In the genomic region with DNA sequence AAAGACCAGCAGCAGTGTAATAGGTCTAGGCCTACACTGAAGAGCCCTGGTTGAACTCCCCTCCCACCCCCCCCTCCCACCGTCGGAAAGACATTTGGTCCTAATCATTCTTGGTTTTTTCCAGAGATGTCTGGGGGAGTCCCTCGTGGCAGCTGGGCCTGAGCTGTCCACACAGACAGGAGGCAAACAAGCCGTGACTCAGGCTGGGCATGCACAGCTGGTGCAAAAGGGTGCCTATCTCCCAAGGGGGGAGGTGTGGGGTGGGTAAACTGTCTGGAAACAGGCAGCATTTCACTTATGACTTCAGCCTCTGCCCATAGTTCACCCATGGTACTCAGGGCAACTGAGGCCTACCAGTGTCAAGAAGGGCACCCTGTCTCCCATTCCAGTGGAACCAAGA, we compare ENCODE assay signal across 24 mouse cellular contexts. TPM values are rescaled to one million over a fixed set of nuclear protein-coding genes. Genes with fewer than 3 reads are reported as not detected.
DNase-seq lines count a peak whose midpoint lies in the region; ATAC-seq and TF ChIP-seq lines count a peak whose summit lies in the region.
"Had no signal": no experiment of that assay in that cellular context is flagged by ENCODE, and none has a peak within 500 bp of the region (broad histone marks: within the 10 kb centered on the region; RNA-seq: fewer than 3 reads in every experiment).

No protein-coding gene starts in this region.

- CTCF ChIA-PET in Patski (lab: Charles Lee): no interaction called here

- DNase-seq in adrenal gland, postnatal 14 days: peak; percentile 41
- DNase-seq in adrenal gland, postnatal 36 days: no peak
- peak; percentile 14 for DNase-seq in kidney, postnatal 14 days
- DNase-seq in kidney, adult 9 months: no peak
- peak; percentile 34 for DNase-seq in 3134 (ENCODE audit: extremely low read depth, insufficient read length, low spot score)
- DNase-seq in Patski (ENCODE audit: low read depth, low spot score): peak; percentile 59
- no peak for DNase-seq in B cell, adult 2 months
- no peak for DNase-seq in ovary, postnatal 14 days (ENCODE audit: low spot score)
- DNase-seq: cerebellum, adult 2 months; cerebellum, postnatal 25 days; gastrocnemius, postnatal 10 days; heart, adult 18-20 months; heart, postnatal 14 days; kidney, postnatal 10 days; right cerebral cortex, postnatal 14 days had no signal

- peak; percentile 50 for ATAC-seq in Patski
- ATAC-seq: forebrain, embryonic 15.5 days; hindbrain, postnatal 0 days; intestine, embryonic 16.5 days had no signal

- in situ Hi-C loops in Patski (cut with MboI; ENCODE audit: low pct_unique_long_range_greater_than_20kb): loop anchor here (10.0 kb wide), 1 partner anchor 483 kb away; no protein-coding TSS in a partner anchor

- TF ChIP-seq CTCF in Patski (IDR thresholded peaks at IDR 0.05): no peak

- POLR2A ChIA-PET in Patski (lab: Charles Lee): no interaction called here

- no peaks in the 10 kb centered on the region for H3K27me3 ChIP-seq in Patski
- H3K27me3 ChIP-seq: embryonic facial prominence, embryonic 13.5 days; forebrain, embryonic 15.5 days; heart, embryonic 13.5 days; limb, embryonic 15.5 days; lung, embryonic 15.5 days had no signal

RNA-seq across cellular contexts. Expression of gene Adamts7, which starts 38.7 kb away (rescaled TPM):
- total RNA-seq in adrenal gland, postnatal 14 days (2021): 8.6 and 9.0 TPM in 2 replicates
- 1 to 10 TPM; 4.6 to 6.9 TPM for total RNA-seq in adrenal gland, postnatal 36 days (2021)
- 7.9 TPM for polyA plus RNA-seq in Patski (2021)
- total RNA-seq: monocyte, adult 5-6 weeks had no signal
- polyA plus RNA-seq: macrophage had no signal

Comparison
In these comparisons a context has a peak if more than half of its experiments do, and no peak if none do; other contexts are left out.
1. DNase-seq: peak in adrenal gland, postnatal 14 days (single experiment), kidney, postnatal 14 days (single experiment), 3134 (single experiment) and Patski (single experiment); none in adrenal gland, postnatal 36 days (0 of 2), kidney, adult 9 months (single experiment), B cell, adult 2 months (0 of 2) and ovary, postnatal 14 days (single experiment).